Mouse (Mus musculus): ENCODE results near the gene Hlcs.
A peak's percentile ranks its signal among the peaks of the same experiment; 100 is the strongest.
"Not testable (repeated sequence)": the region's sequence is repeated elsewhere in the genome, so short reads cannot be mapped to it uniquely, and the experiment has no call there.

Gene Hlcs

DNA sequence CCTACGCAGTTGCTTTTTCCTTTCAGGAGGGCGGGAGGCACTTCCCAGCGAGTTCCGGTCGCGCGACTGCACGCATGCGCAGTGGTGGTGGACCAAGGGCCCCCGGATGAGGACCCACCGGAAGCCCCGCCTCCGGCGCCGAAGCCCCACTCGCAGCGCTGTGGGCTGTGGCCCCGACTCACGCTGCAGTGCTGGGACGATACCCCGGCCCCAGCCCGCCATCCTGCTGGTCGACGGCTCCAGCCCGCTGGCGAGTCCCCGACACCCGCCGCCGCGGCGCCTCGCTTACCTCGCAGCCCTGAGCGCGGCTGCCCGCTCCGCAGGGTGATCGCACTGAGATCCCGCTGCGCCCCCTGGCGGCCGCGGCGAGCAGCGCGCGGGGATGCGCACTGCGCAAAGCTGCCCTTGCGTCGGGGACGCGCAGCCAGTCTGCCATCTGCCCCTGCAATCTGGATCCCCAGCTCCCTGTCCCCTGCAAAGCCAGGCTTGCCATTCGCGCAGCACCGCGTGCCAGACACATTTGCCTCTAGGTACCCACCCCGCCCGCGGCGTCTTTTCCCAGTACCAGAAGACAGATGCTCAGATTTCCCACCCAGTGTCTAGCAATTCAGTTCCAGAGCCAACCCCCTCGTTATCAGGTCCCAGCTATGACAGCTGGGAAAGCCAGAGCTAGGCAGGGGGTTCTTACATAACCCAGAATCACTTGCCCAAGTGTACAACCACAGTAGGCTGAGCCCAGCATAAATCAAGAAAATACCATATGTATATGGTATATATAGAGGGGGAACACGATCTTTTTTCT lies at the start of gene Hlcs:
Gene Hlcs (minus strand): TSS at position 343 of the 802 bp plus-strand sequence.
- DNase-seq, result peak; percentile 96 to 97

GRCm38 (mm10) chr16:94362174-94362873 lies 49.0 kb upstream of the Hlcs start:
- DNase-seq, result peak in 1 of 2 experiments; percentile 9

GRCm38 (mm10) chr16:94360578-94361350 lies 47.4 kb upstream of the Hlcs start:
- DNase-seq, result no peak

DNA sequence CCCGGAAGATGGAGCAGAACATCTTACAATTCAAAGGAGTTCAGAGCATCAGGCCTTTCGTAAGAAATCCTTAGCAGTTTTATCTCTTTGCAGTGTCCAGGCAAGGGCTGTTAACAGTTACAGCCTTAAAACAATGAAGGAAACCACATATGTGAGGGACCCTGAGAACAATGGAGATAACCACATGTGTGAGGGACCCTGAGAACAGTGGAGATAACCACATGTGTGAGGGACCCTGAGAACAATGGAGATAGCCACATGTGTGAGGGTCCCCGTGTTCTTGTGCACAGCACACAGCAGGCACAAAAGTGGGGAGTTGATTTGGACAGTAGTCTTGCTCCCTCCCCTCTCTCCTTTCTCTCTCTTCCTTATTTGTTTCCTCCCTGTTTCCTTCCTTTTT lies 44.7 kb upstream of the Hlcs start:
- no peak for DNase-seq

GRCm38 (mm10) chr16:94356776-94357494 lies 43.6 kb upstream of the Hlcs start:
- no peak for DNase-seq

DNA sequence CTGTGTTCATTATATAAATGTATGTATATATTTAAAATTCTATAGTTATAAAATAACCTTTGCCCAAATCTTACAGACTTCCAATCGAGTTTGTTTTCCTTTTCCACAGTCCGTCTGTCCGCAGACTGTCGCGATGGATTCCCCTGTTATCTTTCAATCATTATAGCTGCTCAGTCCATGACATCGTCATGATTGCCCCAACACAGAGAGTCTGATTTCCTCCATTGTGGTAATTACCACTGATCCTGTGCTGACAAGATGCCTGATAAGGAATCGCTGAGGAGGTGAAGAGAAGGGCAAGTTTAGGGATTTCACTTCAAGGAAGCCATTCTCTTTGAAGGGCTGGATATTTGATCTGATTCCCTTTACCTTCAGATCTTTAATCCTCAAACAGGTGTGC lies 42.7 kb upstream of the Hlcs start:
- no peak for DNase-seq

GRCm38 (mm10) chr16:94354450-94354849 lies 41.1 kb upstream of the Hlcs start:
- DNase-seq, result peak in 1 of 2 experiments; percentile 15

DNA sequence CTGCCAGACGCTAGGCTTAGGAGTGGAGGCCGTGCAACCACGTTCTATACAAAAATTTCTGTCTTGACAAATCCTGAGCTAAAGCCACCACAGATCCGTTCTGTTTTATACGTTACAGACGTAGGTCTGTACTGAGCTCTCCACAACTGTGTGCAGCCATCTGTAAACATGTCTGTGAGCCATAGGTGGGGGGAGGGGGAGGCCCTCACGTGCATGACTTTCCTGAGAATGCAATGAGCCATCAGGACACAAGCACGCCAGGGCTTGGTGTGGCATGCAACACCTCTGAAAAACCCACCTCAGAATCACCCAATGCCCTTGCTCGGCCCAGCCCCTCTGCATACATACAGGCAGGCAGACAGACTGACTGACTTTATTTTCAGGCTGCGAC lies 36.9 kb upstream of the Hlcs start:
- no peak for DNase-seq

- no peak for DNase-seq
Observed at GRCm38 (mm10) chr16:94349588-94350286, 36.4 kb upstream of the Hlcs start.

GRCm38 (mm10) chr16:94348779-94349178 lies 35.4 kb upstream of the Hlcs start:
- DNase-seq, result no peak

DNA sequence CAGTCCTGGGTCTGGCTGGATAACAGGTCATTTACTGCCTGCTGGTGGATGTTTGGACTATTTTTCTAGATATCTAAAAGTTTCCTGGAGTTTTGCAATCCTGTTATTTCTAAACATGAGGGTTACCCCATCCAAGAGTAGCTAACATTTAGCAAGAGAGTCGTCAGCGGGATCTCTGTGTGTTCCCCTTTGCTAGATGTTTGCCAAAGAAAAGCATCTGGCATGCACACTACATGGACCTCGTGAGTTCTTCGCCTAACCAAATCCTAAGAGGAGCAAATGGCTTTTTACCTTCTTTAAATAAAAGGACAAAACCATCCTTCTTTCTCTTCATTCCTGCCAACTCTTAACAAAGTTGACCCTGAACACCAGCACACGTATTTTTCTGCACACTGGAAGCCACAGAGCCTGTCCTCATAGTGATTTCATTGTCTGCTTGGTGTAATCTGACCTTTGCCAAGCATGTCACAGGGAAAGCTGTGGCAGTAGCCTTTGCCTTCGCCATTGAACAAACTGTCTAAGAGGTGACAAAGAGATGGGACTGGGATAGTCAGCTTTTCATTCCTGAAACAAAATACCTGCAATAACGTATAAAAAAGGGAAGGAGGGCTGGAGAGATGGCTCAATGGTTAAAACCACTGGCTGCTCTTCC lies 33.8 kb upstream of the Hlcs start:
- DNase-seq, result no peak

GRCm38 (mm10) chr16:94345733-94346132 lies 32.4 kb upstream of the Hlcs start:
- no peak for DNase-seq

GRCm38 (mm10) chr16:94339164-94340160 lies 26.1 kb upstream of the Hlcs start:
- not testable (repeated sequence) for DNase-seq

GRCm38 (mm10) chr16:94335656-94336055 lies 22.3 kb upstream of the Hlcs start:
- DNase-seq, result no peak

GRCm38 (mm10) chr16:94331886-94332252 lies 18.5 kb upstream of the Hlcs start:
- DNase-seq, result peak; percentile 54 to 83

- DNase-seq, result no peak
Observed at GRCm38 (mm10) chr16:94331233-94331885, 18.0 kb upstream of the Hlcs start.

- no peak for DNase-seq
Observed at GRCm38 (mm10) chr16:94330429-94330828, 17.1 kb upstream of the Hlcs start.

DNA sequence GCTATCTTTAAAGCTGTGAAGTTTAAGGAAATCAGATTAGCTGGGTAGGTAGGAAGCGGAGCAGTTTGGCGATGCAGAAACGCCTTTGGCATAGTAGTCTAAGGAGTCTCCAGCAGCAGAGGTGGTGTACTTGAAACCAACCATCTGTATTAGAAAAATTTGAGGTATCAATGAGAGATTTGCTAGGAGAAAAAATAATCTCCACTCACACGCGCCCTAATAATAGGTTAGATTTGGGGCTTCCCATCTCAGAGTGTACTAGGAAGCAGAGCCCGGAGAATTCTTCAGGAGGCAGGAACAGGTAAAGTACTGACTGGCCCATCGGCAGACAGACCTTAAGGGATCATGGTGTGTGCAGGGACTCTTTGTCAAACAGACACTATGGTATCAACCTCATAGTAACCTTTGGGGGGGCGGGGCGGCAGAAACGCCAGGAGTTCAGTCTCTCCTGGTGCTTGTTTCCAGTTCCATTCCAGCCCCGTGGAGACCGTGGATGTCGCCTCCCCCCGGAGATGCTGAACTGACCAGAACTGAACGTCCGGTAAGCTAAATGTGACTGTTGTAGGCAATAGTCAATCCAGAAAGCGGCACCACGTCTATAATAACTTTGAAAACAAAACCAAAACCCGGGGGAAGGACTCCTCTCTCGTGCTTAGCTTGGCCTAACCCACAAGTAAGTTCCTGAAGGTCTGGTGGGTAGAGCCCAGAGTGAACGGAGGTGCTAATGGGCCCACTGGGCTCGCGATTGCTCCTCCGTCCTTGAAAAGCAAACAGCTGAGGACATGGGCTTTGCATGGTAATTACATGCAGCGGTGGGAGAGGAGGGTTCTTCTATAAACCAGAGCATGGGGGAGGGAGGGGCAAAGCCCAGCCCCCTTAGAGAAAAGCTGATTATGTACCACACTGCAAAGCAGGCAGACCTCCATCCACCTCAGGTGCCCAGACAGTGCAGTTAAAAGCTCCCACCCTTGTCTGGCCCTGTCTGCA lies 15.8 kb upstream of the Hlcs start:
- peak in 1 of 2 experiments; percentile 13 for DNase-seq
